Mouse (Mus musculus) liver, embryonic 16.5 days (tissue): Measurements from ENCODE around the gene Klk1b4. TPM values are rescaled to one million over a fixed set of nuclear protein-coding genes. Genes with fewer than 3 reads are reported as not detected.
"Not testable (repeated sequence)": the region's sequence is repeated elsewhere in the genome, so short reads cannot be mapped to it uniquely, and the experiment has no call there.

Experiments
- ATAC-seq: fragments of 200-750 bp; cut with Nextera tagmentation; 2 replicates; pipeline ENCODE4 v1.8.0; 2017; ENCODE audit warnings: low read depth, mild to moderate bottlenecking, moderate number of reproducible peaks, moderate library complexity
- H3K27ac ChIP-seq: fragments of 300-500 bp; sonication (generic); 2 replicates; pipeline ENCODE4 v1.5.1; 2014; ENCODE audit warnings: mild to moderate bottlenecking, low read length
- H3K27me3 ChIP-seq: fragments of 300-500 bp; sonication (generic); 2 replicates; pipeline ENCODE4 v1.6.1; 2014; ENCODE audit warnings: low read depth, low read length, mixed read lengths; ENCODE audit not compliant: control insufficient read depth, insufficient read depth
- H3K36me3 ChIP-seq: fragments of 300-500 bp; sonication (generic); 2 replicates; pipeline ENCODE4 v1.6.1; 2014; ENCODE audit warnings: mild to moderate bottlenecking; ENCODE audit not compliant: control insufficient read depth, insufficient read depth
- H3K4me1 ChIP-seq: fragments of 300-500 bp; sonication (generic); 2 replicates; pipeline ENCODE4 v1.6.1; 2014; ENCODE audit warnings: low read depth, low read length, mixed read lengths; ENCODE audit not compliant: control insufficient read depth
- H3K4me2 ChIP-seq: fragments of 300-500 bp; sonication (generic); 2 replicates; pipeline ENCODE4 v1.6.1; 2014; ENCODE audit warnings: low read depth, low read length, mixed read lengths
- H3K4me3 ChIP-seq: fragments of 300-500 bp; sonication (generic); 2 replicates; pipeline ENCODE4 v1.5.1; 2014; ENCODE audit warnings: low read depth, mild to moderate bottlenecking, low read length
- H3K9ac ChIP-seq: fragments of 300-500 bp; sonication (generic); 2 replicates; pipeline ENCODE4 v1.6.1; 2014; ENCODE audit warnings: low read depth, low read length
- H3K9me3 ChIP-seq: fragments of 300-500 bp; sonication (generic); replicated peaks from 2 replicates; pipeline ENCODE4 v1.6.1; 2016; ENCODE audit warnings: low read length; ENCODE audit not compliant: control insufficient read depth
- WGBS: fragments of 180-500 bp; shearing (Covaris S2); extraction: QIAGEN DNeasy Blood & Tissue Kit; methylation state at CpG from one replicate; pipeline ENCODE4 v1.1.7; 2014; ENCODE audit not compliant: insufficient replicate concordance; 5-methylcytosine and 5-hydroxymethylcytosine counted together
- polyA plus RNA-seq: library from polyadenylated mRNA; unstranded; fragments of >200 nt; fragmentation: Nextera tagmentation; extraction: Ambion mirVana; gene quantifications from 2 replicates; pipeline ENCODE4 v1.2.1, GENCODE M21; 2015

Klk1b4 gene
- polyA plus RNA-seq, result 0.11 TPM in 1 of 2 replicates, not detected in the other

DNA sequence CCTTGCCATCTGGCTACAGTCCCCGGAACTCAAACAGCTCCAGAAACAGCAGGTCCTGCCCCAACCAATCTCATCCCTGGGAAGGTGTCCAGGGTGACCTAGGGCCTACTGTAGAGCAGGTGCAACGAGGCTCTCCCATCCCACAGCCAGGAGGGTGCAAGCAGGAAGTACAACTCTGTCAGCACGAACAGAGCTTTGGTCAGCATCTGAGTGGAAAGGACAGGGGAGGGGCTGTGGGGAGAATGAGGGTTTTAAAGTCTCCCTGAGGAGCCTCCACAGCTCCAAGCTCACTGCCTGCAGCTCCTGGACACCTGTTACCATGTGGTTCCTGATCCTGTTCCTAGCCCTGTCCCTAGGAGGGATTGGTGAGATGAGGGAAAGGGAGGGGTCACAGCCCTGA is at the start of gene Klk1b4:
Klk1b4 (plus strand) TSS at position 301 of the 400 bp plus-strand sequence.
- H3K9me3 ChIP-seq, H3K9ac ChIP-seq, H3K36me3 ChIP-seq, H3K4me1 ChIP-seq, H3K4me3 ChIP-seq, H3K4me2 ChIP-seq, ATAC-seq, H3K27ac ChIP-seq, H3K27me3 ChIP-seq: not testable (repeated sequence)
- 28% methylated on average over 3 of the region's 3 CpGs for WGBS

DNA sequence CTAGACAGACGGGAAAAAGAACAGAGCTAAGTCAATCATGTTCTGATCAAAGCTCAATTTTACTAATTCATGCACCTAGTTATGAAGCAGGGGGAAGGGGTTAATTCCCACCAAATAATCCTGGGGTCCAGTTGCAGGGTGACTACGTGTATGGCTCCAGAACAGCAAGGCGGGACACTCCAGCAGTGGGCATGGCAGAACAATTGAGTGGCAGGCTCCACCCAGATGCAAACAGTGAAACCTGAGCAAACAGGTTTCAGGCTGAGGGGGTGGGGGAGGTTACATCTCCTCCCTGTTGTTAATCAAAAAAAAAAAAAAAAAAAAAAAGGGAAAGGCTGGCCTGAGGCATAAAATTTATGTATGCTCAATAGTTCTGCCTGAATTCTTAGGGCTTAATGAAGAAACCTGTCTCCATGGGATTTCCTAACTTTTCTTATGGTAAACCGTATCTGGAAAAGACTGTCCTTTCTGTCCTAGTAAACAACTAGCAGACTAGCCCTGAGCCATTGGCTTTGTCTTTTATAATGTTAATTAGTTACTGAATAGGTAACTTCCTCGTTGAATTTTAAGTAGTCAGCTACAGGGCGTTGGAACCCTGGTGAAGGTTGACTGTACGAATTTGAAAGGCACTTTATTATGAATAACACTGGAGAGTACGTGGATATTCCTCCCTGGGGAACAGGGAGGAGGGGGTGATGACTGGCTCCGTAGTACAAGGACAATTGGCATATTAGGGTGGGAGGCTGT is 27.8 kb upstream of the Klk1b4 start:
- no peaks in the 10 kb centered on the region for H3K27me3 ChIP-seq
- no peaks in the 10 kb centered on the region for H3K4me1 ChIP-seq
- H3K9me3 ChIP-seq, result no peaks in the 10 kb centered on the region
- 56% methylated on average over 9 of the region's 9 CpGs for WGBS
- no peak overlapping the region for H3K4me3 ChIP-seq
- H3K4me2 ChIP-seq, result no peak overlapping the region
- H3K9ac ChIP-seq, result no peak overlapping the region
- H3K27ac ChIP-seq, result no peak overlapping the region
- no peak for ATAC-seq
- no peaks in the 10 kb centered on the region for H3K36me3 ChIP-seq

DNA sequence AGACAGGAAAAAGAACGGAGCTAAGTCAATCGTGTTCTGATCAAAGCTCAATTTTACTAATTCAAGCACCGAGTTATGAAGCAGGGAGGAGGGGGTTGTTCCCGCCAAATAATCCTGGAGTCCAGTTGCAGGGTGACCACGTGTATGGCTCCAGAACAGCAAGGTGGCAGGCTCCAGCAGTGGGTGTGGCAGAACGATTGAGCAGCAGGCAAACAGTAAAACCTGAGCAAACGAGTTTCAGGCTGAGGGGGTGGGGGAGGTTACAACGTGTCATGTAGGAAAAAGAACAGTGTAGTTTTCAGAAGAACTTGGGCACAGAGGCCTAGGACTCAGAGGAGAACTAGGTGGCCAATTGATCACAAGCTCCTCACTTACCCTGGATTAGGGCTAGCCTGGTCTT is 20.7 kb upstream of the Klk1b4 start:
- not testable (repeated sequence) for H3K27ac ChIP-seq, H3K9me3 ChIP-seq, H3K4me3 ChIP-seq, H3K27me3 ChIP-seq, H3K9ac ChIP-seq, H3K36me3 ChIP-seq, ATAC-seq, H3K4me1 ChIP-seq, H3K4me2 ChIP-seq
- 53% methylated on average over 8 of the region's 8 CpGs for WGBS

GRCm38 (mm10) chr7:44187936-44188335 is 19.3 kb upstream of the Klk1b4 start, which contains the start of gene Klk1b24:
Gene Klk1b24 (plus strand): TSS chr7:44188236.
- H3K27me3 ChIP-seq, H3K4me1 ChIP-seq, H3K4me2 ChIP-seq, H3K9ac ChIP-seq, H3K9me3 ChIP-seq, H3K27ac ChIP-seq, H3K36me3 ChIP-seq, H3K4me3 ChIP-seq, ATAC-seq: not testable (repeated sequence)

- not testable (repeated sequence) for H3K36me3 ChIP-seq, H3K4me1 ChIP-seq, H3K27me3 ChIP-seq, ATAC-seq, H3K9ac ChIP-seq, H3K27ac ChIP-seq, H3K4me2 ChIP-seq, H3K4me3 ChIP-seq, H3K9me3 ChIP-seq
- WGBS, result 56% methylated on average over 1 of the region's 1 CpGs
Measured at GRCm38 (mm10) chr7:44193466-44193865, 13.8 kb upstream of the Klk1b4 start.

DNA sequence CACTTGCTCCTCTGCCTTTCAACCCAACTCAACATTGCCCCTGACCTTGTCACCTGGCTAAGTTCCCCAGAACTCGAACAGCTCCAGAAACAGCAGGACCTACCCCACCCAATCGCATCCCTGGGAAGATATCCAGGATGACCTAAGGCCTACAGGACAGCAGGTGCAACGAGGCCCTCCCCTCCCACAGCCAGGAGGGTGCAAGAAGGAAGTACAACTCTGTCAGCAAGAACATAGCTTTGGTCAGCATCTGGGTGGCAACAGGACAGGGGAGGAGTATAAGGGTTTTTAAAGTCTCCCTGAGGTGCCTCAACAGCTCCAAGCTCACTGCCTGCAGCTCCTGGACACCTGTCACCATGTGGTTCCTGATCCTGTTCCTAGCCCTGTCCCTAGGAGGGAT is 9.3 kb upstream of the Klk1b4 start, which contains the start of gene Klk1b3:
Klk1b3 (plus strand) TSS at position 301 of the 400 bp plus-strand sequence.
- H3K27me3 ChIP-seq, result no peaks in the 10 kb centered on the region
- no peak within 1 kb of the TSS for H3K9ac ChIP-seq
- no peak within 1 kb of the TSS for H3K4me2 ChIP-seq
- H3K4me3 ChIP-seq, result no peak within 1 kb of the TSS
- 36% methylated on average over 3 of the region's 3 CpGs for WGBS
- no peak within 1 kb of the TSS for H3K27ac ChIP-seq
- H3K9me3 ChIP-seq, result no peaks in the 10 kb centered on the region
- no peaks in the 10 kb centered on the region for H3K36me3 ChIP-seq
- ATAC-seq, result no peak
- no peaks in the 10 kb centered on the region for H3K4me1 ChIP-seq

- WGBS, result 53% methylated on average over 3 of the region's 3 CpGs
- no peak overlapping the region for H3K4me2 ChIP-seq
- H3K27ac ChIP-seq, result no peak overlapping the region
- no peaks in the 10 kb centered on the region for H3K36me3 ChIP-seq
- H3K27me3 ChIP-seq, result no peaks in the 10 kb centered on the region
- no peaks in the 10 kb centered on the region for H3K4me1 ChIP-seq
- H3K9me3 ChIP-seq, result no peaks in the 10 kb centered on the region
- H3K9ac ChIP-seq, result no peak overlapping the region
- no peak for ATAC-seq
- no peak overlapping the region for H3K4me3 ChIP-seq
Measured at GRCm38 (mm10) chr7:44208307-44208706, 1.1 kb downstream of the Klk1b4 start.

DNA sequence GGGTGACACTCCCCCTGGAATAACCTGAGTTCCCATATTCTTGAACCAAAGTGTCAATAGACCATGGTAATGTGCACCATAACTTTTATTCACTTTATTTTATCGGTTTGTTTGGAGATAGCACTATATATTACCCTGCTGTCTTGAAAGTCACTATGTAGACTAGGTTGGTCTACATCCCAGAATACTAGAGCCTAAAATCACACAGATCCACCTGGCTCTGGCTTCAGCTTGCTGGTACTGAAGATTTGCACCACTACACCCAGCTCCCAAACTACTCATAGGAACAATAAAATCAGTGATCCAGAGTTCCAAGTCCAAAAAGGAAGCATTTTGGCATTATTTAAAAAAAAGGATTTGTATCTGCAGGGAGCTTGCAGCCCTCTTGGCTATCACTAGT is 8.4 kb downstream of the Klk1b4 start, which contains the start of gene Klk1b5:
Klk1b5 (plus strand) TSS at position 301 of the 400 bp plus-strand sequence.
- Histone ChIP-seq H3K27ac (no peak within 1 kb of the TSS), H3K4me2 (no peak within 1 kb of the TSS), H3K9me3 (no peaks in the 10 kb centered on the region), H3K9ac (no peak within 1 kb of the TSS), H3K36me3 (no peaks in the 10 kb centered on the region), H3K27me3 (no peaks in the 10 kb centered on the region), H3K4me3 (no peak within 1 kb of the TSS), H3K4me1 (no peaks in the 10 kb centered on the region)
- no peak for ATAC-seq
- 37% methylated on average over 1 of the region's 1 CpGs for WGBS

- WGBS, result 43% methylated on average over 8 of the region's 10 CpGs
- ATAC-seq, H3K4me2 ChIP-seq: not testable (repeated sequence)
Measured at GRCm38 (mm10) chr7:44221601-44222000, 14.4 kb downstream of the Klk1b4 start.

More at GRCm38 (mm10) chr7:44221601-44222000, 14.4 kb downstream of the Klk1b4 start:
- not testable (repeated sequence) for H3K4me1 ChIP-seq, H3K9me3 ChIP-seq, H3K36me3 ChIP-seq, H3K27ac ChIP-seq, H3K4me3 ChIP-seq, H3K27me3 ChIP-seq, H3K9ac ChIP-seq
